7 mouse cellular contexts compared by ENCODE assay signal in genomic region chr11:117083052-117083881, GRCm38 (mm10). TPM values are rescaled to one million over a fixed set of nuclear protein-coding genes. Genes with fewer than 3 reads are reported as not detected.
A peak's percentile ranks its signal among the peaks of the same experiment; 100 is the strongest.
DNase-seq lines count a peak whose midpoint lies in the region; ATAC-seq lines count a peak whose summit lies in the region.

No protein-coding gene starts in this region.

- H3K4me2 ChIP-seq in lung, embryonic 16.5 days (ENCODE audit: low read depth, low read length), result no peak overlapping the region

- peak; percentile 63 for DNase-seq in adrenal gland, postnatal 25 days
- peak; percentile 76 for DNase-seq in gastrocnemius, postnatal 25 days
- peak; percentile 64 to 86 for DNase-seq in kidney, adult 8-10 months
- no peak for DNase-seq in midbrain, embryonic 10.5 days (ENCODE audit: low spot score)
- DNase-seq in layer of hippocampus, postnatal 14 days (ENCODE audit: low spot score in 2 of 2), result no peak
- no peak for DNase-seq in ovary, postnatal 10 days (ENCODE audit: low spot score)

- no peaks in the 10 kb centered on the region for H3K27me3 ChIP-seq in lung, embryonic 16.5 days (ENCODE audit: control insufficient read depth, insufficient read depth, low read depth, low read length)
- no peaks in the 10 kb centered on the region for H3K27me3 ChIP-seq in midbrain, embryonic 10.5 days (ENCODE audit: low read depth, poor library complexity, severe bottlenecking)

- H3K27ac ChIP-seq in lung, embryonic 16.5 days (ENCODE audit: low read length), result peak overlapping the region; percentile 71
- no peak overlapping the region for H3K27ac ChIP-seq in midbrain, embryonic 10.5 days (replicated peaks)

- H3K4me3 ChIP-seq in lung, embryonic 16.5 days (ENCODE audit: low read length), result no peak overlapping the region
- no peak overlapping the region for H3K4me3 ChIP-seq in midbrain, embryonic 10.5 days

- no peaks in the 10 kb centered on the region for H3K9me3 ChIP-seq in lung, embryonic 16.5 days (ENCODE audit: control insufficient read depth, low read length)
- no peaks in the 10 kb centered on the region for H3K9me3 ChIP-seq in midbrain, embryonic 10.5 days (replicated peaks)

- WGBS in lung, embryonic 16.5 days, result 58% methylated on average over 19 of the region's 19 CpGs
- WGBS in midbrain, embryonic 10.5 days, result 93% methylated on average over 19 of the region's 19 CpGs

- peaks cover 14% of the 10 kb centered on the region for H3K36me3 ChIP-seq in lung, embryonic 16.5 days (ENCODE audit: control insufficient read depth, insufficient read depth, low read length)
- H3K36me3 ChIP-seq in midbrain, embryonic 10.5 days, result peaks cover 51% of the 10 kb centered on the region

- H3K9ac ChIP-seq in lung, embryonic 16.5 days (ENCODE audit: low read length), result no peak overlapping the region

- peak; percentile 50; the same call in 1 of the 2 replicates for ATAC-seq in lung, embryonic 16.5 days (ENCODE audit: low read depth)

- H3K4me1 ChIP-seq in lung, embryonic 16.5 days (replicated peaks; ENCODE audit: control insufficient read depth, insufficient read depth, low read length), result peaks cover 28% of the 10 kb centered on the region
- H3K4me1 ChIP-seq in midbrain, embryonic 10.5 days, result peaks cover 33% of the 10 kb centered on the region

RNA-seq across cellular contexts. Expression of gene Sec14l1, which starts 31.7 kb away (rescaled TPM):
- 157 and 195 TPM in 2 replicates for total RNA-seq in adrenal gland, postnatal 25 days (2021)
- 10 to 100 TPM; 40.7 to 45.1 TPM for total RNA-seq in gastrocnemius, postnatal 25 days (2021)
- 74.5 and 76.5 TPM in 2 replicates for polyA plus RNA-seq in lung, embryonic 16.5 days (2015; fragmentation: Nextera tagmentation; extraction: Ambion mirVana)
- polyA plus RNA-seq in midbrain, embryonic 10.5 days (2016; fragmentation: Nextera tagmentation; extraction: Ambion mirVana), result 49.9 and 58.0 TPM in 2 replicates
- total RNA-seq in layer of hippocampus, postnatal 14 days (2021), result 100 to 1,000 TPM; 171 to 174 TPM

Comparison
In these comparisons a context has a peak if more than half of its experiments do, and no peak if none do; other contexts are left out.
1. DNase-seq: peak in adrenal gland, postnatal 25 days (single experiment), gastrocnemius, postnatal 25 days (single experiment) and kidney, adult 8-10 months (2 of 2); none in midbrain, embryonic 10.5 days (single experiment), layer of hippocampus, postnatal 14 days (0 of 2) and ovary, postnatal 10 days (single experiment).